Mouse (Mus musculus) lung, adult 2 months (tissue): ENCODE measurements around the gene Macrod2. TPM values are rescaled to one million over a fixed set of nuclear protein-coding genes. Genes with fewer than 3 reads are reported as not detected.
"Not testable (repeated sequence)": the region's sequence is repeated elsewhere in the genome, so short reads cannot be mapped to it uniquely, and the experiment has no call there.

ENCODE experiments used
- DNase-seq: peaks from one replicate; pipeline ENCODE4 v3.0.0; 2022
- H3K4me1 ChIP-seq: fragments of 200-500 bp; 2 replicates; pipeline ENCODE4 v1.6.1; 2011; ENCODE audit warnings: low read length; ENCODE audit not compliant: control insufficient read depth, insufficient read depth
- H3K4me3 ChIP-seq: fragments of 200-500 bp; replicated peaks from 2 replicates; pipeline ENCODE3; 2011; ENCODE audit warnings: low read depth, mild to moderate bottlenecking, control low read depth, low read length; ENCODE audit errors: extremely low read depth
- CTCF ChIP-seq: fragments of 200-500 bp; IDR thresholded peaks from 2 replicates; pipeline ENCODE4 v1.5.1; 2011; ENCODE audit warnings: mild to moderate bottlenecking, low read length, control low read depth; ENCODE audit not compliant: insufficient read depth
- POLR2A ChIP-seq: fragments of 200-500 bp; IDR thresholded peaks from 2 replicates; pipeline ENCODE4 v1.6.1; 2011; ENCODE audit warnings: low read depth, mild to moderate bottlenecking, control low read depth, low read length, borderline replicate concordance; ENCODE audit errors: extremely low read depth
- WGBS: fragments of 180-500 bp; shearing (Covaris S2); methylation state at CpG from one replicate; pipeline ENCODE4 v1.1.7; 2018; 5-methylcytosine and 5-hydroxymethylcytosine counted together
- polyA plus RNA-seq: library from polyadenylated mRNA; depleted of rRNA; stranded (reverse); fragments of >200 nt; gene quantifications from 2 replicates; pipeline ENCODE4 v1.2.3, GENCODE M21; 2012

The Macrod2 gene
- polyA plus RNA-seq, 1 experiment: 2.6 TPM

DNA sequence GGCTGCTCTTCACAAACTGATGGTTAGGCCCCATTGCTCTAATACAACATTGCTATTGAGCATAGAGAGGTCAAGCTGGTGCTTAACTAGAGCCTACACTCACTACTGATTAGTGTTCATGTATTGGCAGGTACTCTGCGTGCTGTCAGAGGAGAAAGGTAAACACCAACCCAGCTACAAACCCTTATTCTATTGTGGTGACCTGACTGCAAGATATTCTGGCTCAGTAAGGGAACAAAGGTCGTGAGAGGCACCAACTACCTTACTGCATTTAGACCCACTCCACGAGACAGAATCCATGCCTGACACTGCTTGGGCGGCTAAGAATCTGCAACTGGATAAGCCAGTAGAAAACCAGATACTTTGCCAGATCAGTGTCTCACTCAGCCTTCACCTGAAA lies 320.7 kb downstream of the Macrod2 start:
- H3K4me3 ChIP-seq: no peak overlapping the region
- 75% methylated on average over 4 of the region's 4 CpGs for WGBS
- no peak for TF ChIP-seq POLR2A
- TF ChIP-seq CTCF: no peak
- no peak for DNase-seq
- no peaks in the 10 kb centered on the region for H3K4me1 ChIP-seq

DNA sequence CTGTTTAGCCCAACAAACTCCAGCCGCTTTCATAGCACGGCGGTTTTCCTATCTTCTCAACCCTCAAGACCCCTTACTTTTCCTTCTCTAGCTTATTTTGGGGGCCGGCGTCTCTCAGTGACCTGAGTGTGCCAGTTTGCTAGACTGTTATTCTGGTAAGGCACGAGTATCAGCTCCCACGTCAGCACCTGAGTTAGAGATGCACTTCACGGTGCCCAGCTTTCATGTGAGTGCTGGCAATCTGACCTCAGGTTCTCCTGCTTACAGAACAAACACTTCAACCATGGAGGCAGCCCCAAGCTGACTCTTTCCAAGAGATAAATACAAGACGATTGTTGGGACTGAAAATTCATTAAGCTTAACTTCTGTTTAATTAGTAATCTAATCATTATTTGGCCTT lies 322.3 kb downstream of the Macrod2 start:
- Histone ChIP-seq H3K4me3 (no peak overlapping the region), H3K4me1 (no peaks in the 10 kb centered on the region)
- WGBS: 60% methylated on average over 9 of the region's 9 CpGs
- TF ChIP-seq CTCF: no peak
- no peak for TF ChIP-seq POLR2A
- DNase-seq: peak; percentile 26

DNA sequence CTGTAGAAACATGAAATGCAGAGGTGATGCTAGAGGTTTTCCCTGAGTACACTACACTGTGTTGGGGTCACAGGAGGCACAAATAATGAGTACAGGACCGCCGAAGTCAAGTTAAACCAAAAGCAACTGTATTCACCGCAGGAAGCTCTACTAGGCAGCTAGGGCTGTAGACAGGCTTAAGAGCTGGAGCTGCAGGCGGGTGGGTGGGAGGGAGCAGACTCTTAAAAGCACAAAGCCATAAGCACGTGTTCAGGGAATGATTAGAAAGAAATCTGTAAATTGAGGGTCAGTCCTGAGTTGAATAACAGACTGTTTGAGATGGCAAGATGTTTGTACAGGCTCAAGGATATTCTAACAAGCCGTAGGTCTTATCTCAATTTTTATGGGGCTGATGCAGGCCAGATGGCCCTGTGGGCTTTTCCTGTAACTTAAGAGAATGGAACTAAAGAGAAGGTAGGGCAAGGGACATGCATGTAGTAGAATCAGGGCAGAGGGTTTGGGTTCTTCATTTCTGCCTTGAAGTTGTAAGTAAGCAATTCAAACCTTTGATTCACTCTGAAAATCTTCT lies 337.6 kb downstream of the Macrod2 start:
- 49% methylated on average over 6 of the region's 6 CpGs for WGBS
- H3K4me3 ChIP-seq: no peak overlapping the region
- no peaks in the 10 kb centered on the region for H3K4me1 ChIP-seq
- TF ChIP-seq CTCF (no peak), POLR2A (no peak)
- no peak for DNase-seq

DNA sequence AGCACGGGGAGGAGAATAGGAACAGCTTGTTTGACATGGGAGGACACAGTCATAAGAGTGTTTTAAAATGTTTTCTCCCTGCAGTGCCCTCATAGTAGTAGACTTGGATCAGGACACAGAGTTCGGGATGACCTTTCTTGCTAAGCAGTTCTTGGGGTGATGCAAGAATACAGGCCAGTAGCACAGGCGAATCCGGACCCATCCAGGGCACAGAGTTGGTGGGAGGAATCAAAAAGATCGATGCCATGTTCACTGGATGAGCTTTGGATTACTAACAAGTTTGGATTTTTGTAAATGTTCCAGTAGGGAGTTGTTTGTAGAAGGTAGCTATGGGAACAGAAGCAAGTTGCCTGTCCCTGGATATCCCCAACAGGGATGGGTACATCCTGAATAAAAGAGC lies 345.4 kb downstream of the Macrod2 start:
- WGBS: 89% methylated on average over 5 of the region's 5 CpGs
- TF ChIP-seq POLR2A (no peak), CTCF (no peak)
- no peaks in the 10 kb centered on the region for H3K4me1 ChIP-seq
- no peak overlapping the region for H3K4me3 ChIP-seq
- DNase-seq: no peak

GRCm38 (mm10) chr2:140742954-140743353 lies 347.8 kb downstream of the Macrod2 start:
- not testable (repeated sequence) for DNase-seq, H3K4me1 ChIP-seq, H3K4me3 ChIP-seq
- 72% methylated on average over 2 of the region's 2 CpGs for WGBS

GRCm38 (mm10) chr2:140758881-140759280 lies 363.8 kb downstream of the Macrod2 start:
- Histone ChIP-seq H3K4me1 (peaks cover 2% of the 10 kb centered on the region; the same call in 1 of the 2 replicates), H3K4me3 (no peak overlapping the region)
- DNase-seq: no peak
- WGBS: 60% methylated on average over 2 of the region's 2 CpGs
- TF ChIP-seq CTCF (no peak), POLR2A (no peak)

- no peak for TF ChIP-seq POLR2A
- no peak for TF ChIP-seq CTCF
- peaks cover 2% of the 10 kb centered on the region; the same call in 1 of the 2 replicates for H3K4me1 ChIP-seq
- DNase-seq: no peak
- no peak overlapping the region for H3K4me3 ChIP-seq
These were observed 364.6 kb downstream of the Macrod2 start for GRCm38 (mm10) chr2:140759732-140760131.

DNA sequence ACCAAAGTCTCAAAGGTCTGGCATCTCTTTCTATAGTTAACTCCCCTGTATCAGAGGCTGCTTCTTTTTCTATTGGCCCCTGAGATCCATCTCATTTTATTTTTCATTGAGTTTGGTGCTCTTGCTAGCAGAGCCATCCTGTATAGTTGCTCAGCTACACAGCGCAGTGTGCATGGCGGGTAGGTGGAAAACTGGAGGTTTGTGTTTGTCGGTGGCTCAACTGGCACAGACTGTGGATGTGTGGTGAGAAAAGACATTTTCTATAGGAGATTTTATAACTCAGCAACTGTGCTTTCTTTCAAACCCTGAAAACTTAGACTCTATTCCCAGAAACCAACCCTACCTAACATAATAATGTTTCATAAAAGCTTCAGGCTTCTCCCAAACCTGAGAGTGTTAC lies 365.0 kb downstream of the Macrod2 start:
- H3K4me1 ChIP-seq: peaks cover 2% of the 10 kb centered on the region; the same call in 1 of the 2 replicates
- no peak for DNase-seq
- TF ChIP-seq CTCF (no peak), POLR2A (no peak)
- WGBS: 93% methylated on average over 3 of the region's 3 CpGs
- no peak overlapping the region for H3K4me3 ChIP-seq

GRCm38 (mm10) chr2:140763076-140763891 lies 368.2 kb downstream of the Macrod2 start:
- WGBS: 42% methylated on average over 12 of the region's 12 CpGs

DNA sequence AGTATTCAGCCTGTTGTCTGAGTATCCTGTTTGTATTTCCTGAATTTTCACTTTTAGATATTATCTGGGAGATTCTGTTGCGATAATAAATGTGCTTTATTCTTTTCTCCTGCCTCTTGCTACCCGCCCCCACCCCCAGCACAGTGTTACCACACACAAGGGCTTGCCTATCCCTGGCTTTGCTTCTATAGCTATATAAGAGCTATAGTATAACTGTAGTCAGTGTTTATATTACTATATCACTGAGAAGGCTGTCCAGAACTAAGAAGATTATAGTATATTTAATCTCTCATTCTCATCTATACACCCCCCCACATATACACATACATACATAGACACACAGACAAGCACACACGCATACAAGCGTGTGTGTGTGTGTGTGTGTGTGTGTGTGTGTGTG lies 374.4 kb downstream of the Macrod2 start:
- Histone ChIP-seq H3K4me3 (no peak overlapping the region), H3K4me1 (no peaks in the 10 kb centered on the region)
- no peak for TF ChIP-seq CTCF
- TF ChIP-seq POLR2A: no peak
- DNase-seq: no peak
- WGBS: 72% methylated on average over 4 of the region's 4 CpGs

More at GRCm38 (mm10) chr2:140763076-140763891, 368.2 kb downstream of the Macrod2 start:
- no peak for DNase-seq
- no peak for TF ChIP-seq POLR2A
- H3K4me1 ChIP-seq: peaks cover 2% of the 10 kb centered on the region; the same call in 1 of the 2 replicates
- no peak overlapping the region for H3K4me3 ChIP-seq
